Mouse (Mus musculus) MEL-GATA-1-ER (cell line): ENCODE data around the gene Ctps2.
"Not testable (repeated sequence)": the region's sequence is repeated elsewhere in the genome, so short reads cannot be mapped to it uniquely, and the experiment has no call there.

Experiments used
- DNase-seq: peaks from one replicate; pipeline ENCODE4 v3.0.0-alpha.2; 2012; ENCODE audit warnings: low read depth; ENCODE audit errors: extremely low read depth

Ctps2 gene

DNA sequence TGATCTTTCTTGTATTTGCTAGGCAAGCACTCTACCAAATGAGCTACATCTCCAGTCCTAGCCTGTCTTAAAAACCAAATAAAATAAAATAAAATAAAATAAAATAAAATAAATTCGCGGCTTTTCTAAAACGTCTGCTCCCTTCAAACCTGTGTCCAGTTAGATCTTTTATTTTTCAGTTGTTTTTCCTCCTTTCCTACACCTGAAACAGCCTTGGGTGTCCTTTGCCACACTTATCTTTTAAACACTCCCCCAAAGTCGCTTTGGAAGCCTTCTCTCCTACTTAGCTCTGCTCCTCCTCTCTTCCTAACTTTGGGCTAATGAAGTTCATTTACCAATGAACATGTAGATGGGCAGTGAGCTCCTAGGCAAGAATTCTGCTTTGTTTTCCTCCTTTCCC lies at the start of gene Ctps2:
Ctps2 (plus strand) TSS at position 301 of the 400 bp plus-strand sequence.
- no peak for DNase-seq

- DNase-seq: no peak
Measured at GRCm38 (mm10) chrX:162868294-162868965, 32.6 kb upstream of the Ctps2 start.

GRCm38 (mm10) chrX:162871734-162872517 lies 29.1 kb upstream of the Ctps2 start:
- peak; percentile 20 for DNase-seq

DNA sequence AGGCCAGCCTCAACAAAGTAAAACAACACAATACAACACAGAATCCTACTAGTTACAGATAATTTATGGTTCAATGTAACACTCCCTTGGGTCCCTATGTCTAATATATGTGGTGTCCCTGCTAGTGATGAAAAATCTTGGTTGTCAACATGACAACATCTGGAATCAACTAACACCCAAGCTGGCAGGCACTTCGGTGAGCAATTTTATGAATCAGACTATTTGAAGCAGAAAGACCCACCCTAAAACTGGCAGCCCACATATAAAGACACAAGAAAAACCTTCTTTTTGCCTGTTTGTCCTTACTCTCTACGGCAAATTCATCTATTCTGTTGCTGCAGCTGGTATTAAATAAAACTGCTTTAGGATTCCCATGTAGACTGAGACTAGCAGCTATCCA lies 27.3 kb upstream of the Ctps2 start:
- no peak for DNase-seq

- no peak for DNase-seq
Measured at GRCm38 (mm10) chrX:162878236-162878635, 22.8 kb upstream of the Ctps2 start.

GRCm38 (mm10) chrX:162887931-162888511 lies 13.0 kb upstream of the Ctps2 start, which contains the start of gene Syap1:
Gene Syap1, minus strand, starts transcription at chrX:162888447.
- DNase-seq: peak; percentile 32

DNA sequence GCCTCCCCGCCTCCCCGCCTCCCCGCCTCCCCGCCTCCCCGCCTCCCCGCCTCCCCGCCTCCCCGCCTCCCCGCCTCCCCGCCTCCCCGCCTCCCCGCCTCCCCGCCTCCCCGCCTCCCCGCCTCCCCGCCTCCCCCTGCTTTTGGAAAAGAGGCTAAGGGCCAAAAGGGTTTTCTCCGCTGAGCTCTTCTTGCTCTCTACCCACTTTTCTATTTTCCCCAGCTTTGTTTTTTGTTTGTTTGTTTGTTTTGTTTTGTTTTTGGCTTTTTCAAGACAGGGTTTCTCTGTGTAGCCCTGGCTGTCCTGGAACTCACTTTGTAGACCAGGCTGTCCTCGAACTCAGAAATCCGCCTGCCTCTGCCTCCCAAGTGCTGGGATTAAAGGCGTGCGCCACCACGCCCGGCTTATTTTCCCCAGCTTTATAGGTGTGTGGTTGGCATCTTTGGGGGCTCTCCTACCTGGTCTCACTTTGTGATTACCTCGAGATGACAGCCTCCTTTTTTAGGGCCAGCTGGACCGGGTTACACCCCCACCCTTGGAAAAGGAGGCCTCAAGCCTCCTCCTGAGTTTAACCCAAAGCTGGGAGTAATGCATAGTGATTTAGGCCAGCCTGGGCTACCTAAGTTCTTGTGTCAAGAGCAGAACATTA lies 12.3 kb upstream of the Ctps2 start:
- DNase-seq: not testable (repeated sequence)

GRCm38 (mm10) chrX:162901371-162902039 lies 467 bp downstream of the Ctps2 start:
- DNase-seq: peak; percentile 36

DNA sequence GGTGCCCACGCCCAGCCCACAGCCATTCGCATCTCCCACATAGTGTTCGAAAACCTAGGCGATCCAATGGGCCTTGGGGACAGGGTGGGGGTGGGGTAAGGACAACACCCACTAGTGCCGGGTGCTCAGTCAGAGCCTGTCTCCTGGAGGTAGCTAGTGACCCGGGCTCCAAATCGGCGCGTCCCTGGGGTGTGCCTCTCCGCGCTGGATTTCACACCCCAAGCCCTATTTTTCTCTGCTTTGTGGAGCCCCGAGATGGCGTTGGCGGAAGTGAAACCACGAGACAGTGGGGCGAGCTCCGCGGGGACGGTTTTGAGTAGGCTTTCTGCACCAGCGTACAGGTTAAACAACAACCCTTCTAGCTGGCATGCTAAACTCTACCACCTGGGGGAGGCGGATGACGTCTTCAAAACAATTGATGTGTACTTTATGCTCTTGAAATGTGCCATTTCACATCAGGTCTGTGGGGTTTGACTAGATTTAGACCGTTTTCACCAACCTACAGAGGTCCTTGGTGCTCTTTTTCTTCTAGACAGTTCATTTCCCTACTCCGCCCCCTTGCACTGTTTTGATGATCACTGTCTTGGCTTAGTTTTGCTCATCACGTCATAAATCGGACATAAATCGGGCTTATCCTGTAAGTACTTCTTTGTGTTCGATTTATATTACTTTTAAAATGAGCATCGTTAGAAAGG lies 1.1 kb downstream of the Ctps2 start:
- peak; percentile 34 for DNase-seq

GRCm38 (mm10) chrX:162907554-162907953 lies 6.5 kb downstream of the Ctps2 start:
- no peak for DNase-seq

DNA sequence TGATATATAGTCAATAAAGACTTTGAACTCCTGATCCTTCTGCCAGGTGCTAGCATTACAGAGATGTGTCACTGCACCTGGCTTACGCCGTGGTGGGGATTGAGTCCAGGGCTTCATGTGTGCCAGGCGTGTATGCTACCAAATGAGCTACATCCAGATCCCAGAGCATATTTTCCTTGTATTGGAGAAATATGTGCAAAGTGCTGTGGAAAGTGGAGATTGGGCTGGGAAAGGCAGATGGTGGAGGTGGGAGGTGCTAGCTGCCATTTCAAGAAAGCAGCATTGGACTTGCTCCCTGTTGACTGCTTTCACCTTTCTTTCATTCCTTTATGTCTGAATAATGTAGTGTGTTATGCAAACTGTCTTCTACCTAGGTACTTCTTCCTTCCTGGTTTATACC lies 12.6 kb downstream of the Ctps2 start:
- no peak for DNase-seq

DNA sequence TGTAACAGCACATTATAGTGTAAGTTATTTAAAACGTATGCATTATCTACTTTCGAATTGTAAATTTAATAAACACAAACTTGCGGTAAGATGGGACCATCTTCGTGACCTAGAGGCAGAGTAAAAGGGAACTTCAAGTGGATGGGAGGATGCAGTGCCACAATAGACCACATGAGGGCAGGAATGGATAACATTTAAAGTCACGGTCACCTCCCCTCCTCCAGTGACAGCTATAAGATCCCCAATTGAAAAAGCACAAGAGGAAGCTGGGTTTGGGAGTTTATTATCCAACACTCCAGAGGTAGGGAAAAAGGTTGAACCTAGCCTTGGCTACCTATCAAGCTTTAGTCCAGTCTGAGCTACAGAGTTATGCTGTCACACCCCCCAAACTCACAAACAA lies 14.7 kb downstream of the Ctps2 start:
- DNase-seq: peak; percentile 64

GRCm38 (mm10) chrX:162921487-162922125 lies 20.6 kb downstream of the Ctps2 start:
- DNase-seq: no peak

- no peak for DNase-seq
Measured at GRCm38 (mm10) chrX:162931467-162931866, 30.4 kb downstream of the Ctps2 start.

DNA sequence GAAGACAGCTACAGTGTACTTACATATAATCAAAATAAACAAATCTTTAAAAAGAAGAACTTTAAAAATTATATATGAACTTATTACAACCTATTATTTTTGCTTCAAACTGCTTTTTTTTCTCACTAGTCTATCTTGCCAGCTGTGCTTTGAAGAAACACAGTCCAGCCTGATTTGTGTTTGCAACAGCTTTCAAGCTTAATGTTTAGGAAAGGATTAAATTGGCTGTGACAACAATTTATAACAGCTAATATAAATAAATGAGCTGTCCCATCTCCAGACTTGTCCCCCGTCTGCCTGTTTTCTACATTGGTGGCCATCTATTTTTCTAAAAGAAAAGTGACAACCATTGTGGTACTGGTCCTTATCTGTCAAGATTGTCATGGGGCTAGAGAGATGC lies 41.0 kb downstream of the Ctps2 start:
- DNase-seq: no peak

DNA sequence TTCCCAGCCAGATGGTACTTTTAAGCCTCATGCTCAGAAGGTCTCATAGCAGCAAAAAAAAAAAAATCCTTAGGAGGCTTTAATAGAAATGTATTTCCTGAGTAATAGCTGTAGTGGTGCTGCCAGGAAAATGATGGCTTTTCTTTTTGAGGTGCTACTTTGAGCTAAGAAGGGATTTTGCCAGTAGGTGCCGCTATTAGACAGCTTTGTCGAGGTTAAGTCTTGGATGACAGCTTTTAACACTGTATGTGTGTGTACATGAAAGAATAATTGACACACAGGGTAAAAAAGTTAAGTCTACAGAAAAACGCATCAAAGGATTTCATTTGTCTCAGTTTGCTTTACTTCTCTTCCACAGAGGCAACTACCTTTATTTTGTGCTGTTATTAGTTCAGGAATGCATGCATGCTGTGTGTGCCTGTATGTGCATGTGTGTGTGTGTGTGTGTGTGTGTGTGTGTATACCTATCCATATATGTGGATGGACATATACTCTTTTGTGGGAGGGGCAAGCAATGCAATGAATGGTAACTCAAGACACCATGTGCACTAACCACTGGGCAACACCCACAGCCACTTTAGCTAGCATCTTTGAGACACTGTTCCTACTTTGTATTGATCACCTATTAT lies 48.9 kb downstream of the Ctps2 start:
- DNase-seq: peak; percentile 24

GRCm38 (mm10) chrX:162957921-162958320 lies 56.9 kb downstream of the Ctps2 start:
- DNase-seq: no peak

GRCm38 (mm10) chrX:162963840-162964239 lies 62.8 kb downstream of the Ctps2 start:
- DNase-seq: no peak

GRCm38 (mm10) chrX:162964383-162964782 lies 63.3 kb downstream of the Ctps2 start, which contains the start of gene S100g:
Gene S100g, minus strand, starts transcription at chrX:162964599.
- no peak for DNase-seq

- no peak for DNase-seq
Measured at GRCm38 (mm10) chrX:162967456-162967855, 66.4 kb downstream of the Ctps2 start.
